Mouse (Mus musculus) Patski (cell line): ENCODE measurements around the gene Nol9. TPM values are rescaled to one million over a fixed set of nuclear protein-coding genes. Genes with fewer than 3 reads are reported as not detected.

Experiments
- ATAC-seq: fragments of 100-300 bp; one replicate; pipeline ENCODE4 v1.8.0; 2021
- CTCF ChIA-PET: fragments of 350-600 bp; sonication (Branson Sonifier 250); formaldehyde crosslinking; loops from one replicate; lab custom pipeline; 2022; ENCODE audit warnings: inconsistent platforms; lab: Charles Lee
- POLR2A ChIA-PET: fragments of 350-600 bp; sonication (Branson Sonifier 250); formaldehyde crosslinking; loops from one replicate; lab custom pipeline; 2022; ENCODE audit warnings: antibody characterized with exemption, inconsistent platforms; lab: Charles Lee
- DNase-seq: peaks from one replicate; pipeline ENCODE4 v3.0.0-alpha.2; 2011; ENCODE audit warnings: low read depth, low spot score
- H3K27me3 ChIP-seq: fragments of 371-371 bp; one replicate; pipeline ENCODE4 v1.5.1; 2021
- CTCF ChIP-seq: fragments of 100-300 bp; IDR thresholded peaks from one replicate; pipeline ENCODE4 v1.5.1; 2021
- in situ Hi-C: fragments of 300-500 bp; cut with MboI; formaldehyde crosslinking; loops from 3 replicates; pipeline ENCODE4 v1.11.1; 2018; ENCODE audit warnings: low pct_unique_long_range_greater_than_20kb, mixed read lengths
- polyA plus RNA-seq: library from polyadenylated mRNA; unstranded; gene quantifications from one replicate; pipeline ENCODE4 v1.2.3, GENCODE M21; 2021

The Nol9 gene
- polyA plus RNA-seq, 1 experiment from 2014 or later: 19.4 TPM

DNA sequence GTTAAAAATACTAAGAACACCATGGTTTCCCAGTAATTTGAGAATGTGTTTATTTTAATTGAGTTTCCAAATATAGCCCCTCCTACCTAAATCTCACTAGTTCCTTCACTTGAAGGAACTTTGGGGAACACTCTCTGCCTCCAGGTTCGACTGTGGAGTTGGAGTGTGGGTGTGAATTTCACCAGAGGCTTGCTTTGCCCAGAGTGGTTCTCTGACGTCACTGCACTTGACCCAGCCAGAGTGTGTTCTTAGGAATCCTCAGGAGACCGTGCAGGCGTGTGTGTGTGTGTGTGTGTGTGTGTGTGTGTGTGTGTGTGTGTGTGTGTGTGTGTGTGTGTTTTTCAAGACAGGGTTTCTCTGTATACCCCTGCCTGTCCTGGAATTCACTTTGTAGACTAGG lies 38.2 kb upstream of the Nol9 start:
- no peaks in the 10 kb centered on the region for H3K27me3 ChIP-seq
- DNase-seq: no peak
- CTCF ChIA-PET: no interaction called here
- in situ Hi-C loops: no loop called here
- ATAC-seq: no peak
- TF ChIP-seq CTCF: no peak
- POLR2A ChIA-PET: no interaction called here

- H3K27me3 ChIP-seq: no peaks in the 10 kb centered on the region
- no peak for TF ChIP-seq CTCF
- ATAC-seq: no peak
- ChIA-PET POLR2A (no interaction called here), CTCF (no interaction called here)
- in situ Hi-C loops: no loop called here
- DNase-seq: no peak
Observed at GRCm38 (mm10) chr4:152001335-152001734, 37.8 kb upstream of the Nol9 start.

DNA sequence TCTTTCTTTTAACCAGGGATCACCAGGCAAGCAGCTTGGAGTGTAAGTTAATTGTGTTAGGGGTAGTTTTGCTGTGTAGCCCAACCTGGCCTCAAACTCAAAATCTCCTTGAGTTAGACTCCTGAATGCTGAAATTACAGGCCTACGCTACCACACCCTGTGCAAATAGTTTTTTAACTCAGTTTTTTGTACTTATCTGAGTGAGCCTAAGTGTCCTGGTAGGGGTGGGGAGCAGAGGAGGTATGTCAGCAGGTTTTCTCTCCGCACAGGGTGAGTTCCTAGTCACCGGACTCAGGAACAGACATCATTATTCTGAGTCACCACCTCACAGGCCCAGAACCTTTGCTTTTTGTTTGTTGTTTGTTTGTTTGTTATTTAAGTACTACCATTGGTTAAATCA lies 37.1 kb upstream of the Nol9 start:
- no peaks in the 10 kb centered on the region for H3K27me3 ChIP-seq
- ATAC-seq: no peak
- DNase-seq: no peak
- TF ChIP-seq CTCF: no peak
- in situ Hi-C loops: no loop called here
- CTCF ChIA-PET: no interaction called here
- POLR2A ChIA-PET: no interaction called here

DNA sequence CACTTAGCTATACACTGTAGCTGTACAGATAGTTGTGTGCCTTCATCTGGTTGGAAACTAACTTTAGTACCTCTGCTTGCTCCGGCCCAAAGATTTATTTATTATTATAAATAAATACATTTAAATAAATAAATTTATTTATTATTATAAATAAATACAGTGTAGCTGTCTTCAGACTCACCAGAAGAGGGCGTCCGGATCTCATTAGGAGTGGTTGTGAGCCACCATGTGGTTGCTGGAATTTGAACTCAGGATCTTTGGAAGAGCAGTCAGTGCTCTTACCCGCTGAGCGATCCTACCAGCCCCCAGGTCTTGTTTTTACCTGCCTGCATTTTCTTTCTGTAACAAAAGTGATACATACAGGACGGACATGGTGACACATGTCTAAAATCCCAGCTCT lies 33.0 kb upstream of the Nol9 start:
- TF ChIP-seq CTCF: no peak
- ChIA-PET POLR2A (no interaction called here), CTCF (interaction anchor here (0.6 to 2.5 kb wide), 3 partner anchors 26 to 52 kb away, joined by 3 to 12 read pairs (median 4); no protein-coding TSS in a partner anchor)
- no peaks in the 10 kb centered on the region for H3K27me3 ChIP-seq
- in situ Hi-C loops: no loop called here
- no peak for DNase-seq
- ATAC-seq: no peak

DNA sequence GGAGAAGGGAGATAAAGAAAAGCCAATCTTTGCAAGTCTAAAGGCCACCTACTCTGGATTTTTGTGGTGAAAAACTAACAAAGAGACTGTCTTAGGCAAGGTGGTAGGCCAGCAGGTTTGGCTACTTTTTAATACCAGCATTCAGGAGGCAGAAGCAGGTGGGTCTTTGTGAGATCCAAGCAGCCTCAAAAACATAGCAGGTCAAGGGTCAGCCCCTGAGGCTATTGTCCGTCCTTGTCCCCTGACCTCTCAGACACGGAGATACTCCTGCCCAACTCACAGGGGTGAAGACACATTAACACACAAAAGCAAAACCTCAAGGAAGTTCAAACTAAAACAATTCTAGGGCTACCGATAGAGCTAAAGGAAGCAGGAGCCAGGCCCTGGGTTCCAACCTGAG lies 32.3 kb upstream of the Nol9 start:
- H3K27me3 ChIP-seq: no peaks in the 10 kb centered on the region
- in situ Hi-C loops: no loop called here
- ATAC-seq: no peak
- TF ChIP-seq CTCF: no peak
- DNase-seq: no peak
- ChIA-PET POLR2A (interaction anchor here (1.2 to 1.3 kb wide), 2 partner anchors 10 to 13 kb away, joined by 3 to 4 read pairs; no protein-coding TSS in a partner anchor), CTCF (interaction anchor here (1.0 to 2.5 kb wide), 4 partner anchors 22 to 31 kb away, joined by 3 to 12 read pairs (median 4); no protein-coding TSS in a partner anchor)

- DNase-seq (no peak), ATAC-seq (peak; percentile 51)
- POLR2A ChIA-PET: interaction anchor here (0.7 to 2.1 kb wide), 6 partner anchors 11 to 92 kb away, joined by 3 to 6 read pairs (median 4); no protein-coding TSS in a partner anchor
Observed at GRCm38 (mm10) chr4:152007481-152008147, 31.5 kb upstream of the Nol9 start.

GRCm38 (mm10) chr4:152008148-152008500 lies 31.0 kb upstream of the Nol9 start:
- TF ChIP-seq CTCF: no peak
- in situ Hi-C loops: no loop called here
- CTCF ChIA-PET: interaction anchor here (1.0 to 2.5 kb wide), 3 partner anchors 19 to 28 kb away, joined by 3 to 12 read pairs (median 3); partner anchors contain the start of gene Thap3
- DNase-seq (no peak), ATAC-seq (no peak)
- POLR2A ChIA-PET: interaction anchor here (1.2 to 2.1 kb wide), 4 partner anchors 14 to 27 kb away, joined by 3 to 7 read pairs (median 5); no protein-coding TSS in a partner anchor
- H3K27me3 ChIP-seq: no peaks in the 10 kb centered on the region

More at GRCm38 (mm10) chr4:152007481-152008147, 31.5 kb upstream of the Nol9 start:
- TF ChIP-seq CTCF: no peak
- CTCF ChIA-PET: interaction anchor here (1.0 to 2.5 kb wide), 4 partner anchors 19 to 27 kb away, joined by 3 to 12 read pairs (median 3); partner anchors contain the start of gene Thap3
- H3K27me3 ChIP-seq: no peaks in the 10 kb centered on the region
- in situ Hi-C loops: no loop called here

DNA sequence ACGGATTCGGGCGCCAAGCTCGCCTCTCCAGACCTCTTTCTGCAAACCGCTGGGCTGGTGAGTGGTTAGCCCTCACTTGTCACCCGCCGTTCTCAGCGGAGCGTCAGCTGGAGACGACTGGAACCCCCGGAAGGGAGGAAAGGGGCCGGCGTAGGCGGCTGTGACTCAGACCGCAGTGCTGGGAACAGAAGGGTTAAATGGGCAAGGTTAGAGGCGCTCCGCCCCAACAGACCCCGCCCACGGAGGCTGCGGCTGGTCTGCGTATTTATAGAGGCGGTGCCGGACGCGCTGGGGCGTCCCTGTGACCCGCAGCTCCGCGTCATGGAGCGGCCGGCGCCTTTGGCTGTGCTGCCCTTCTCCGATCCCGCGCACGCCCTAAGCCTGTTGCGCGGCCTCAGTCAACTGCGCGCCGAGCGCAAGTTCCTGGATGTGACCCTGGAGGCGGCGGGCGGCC lies 30.5 kb upstream of the Nol9 start, which contains the start of gene Klhl21:
Gene Klhl21, plus strand, starts transcription at position 182 of the 454 bp plus-strand sequence.
- TF ChIP-seq CTCF: no peak
- POLR2A ChIA-PET: interaction anchor here (1.2 to 2.1 kb wide), 7 partner anchors 12 to 28 kb away, joined by 3 to 8 read pairs (median 5); partner anchors contain the start of gene Phf13
- no peaks in the 10 kb centered on the region for H3K27me3 ChIP-seq
- ATAC-seq (peak; percentile 55), DNase-seq (no peak)
- in situ Hi-C loops: no loop called here
- CTCF ChIA-PET: interaction anchor here (1.0 to 2.5 kb wide), 3 partner anchors 20 to 28 kb away, joined by 3 to 12 read pairs (median 3); partner anchors contain the start of gene Thap3

DNA sequence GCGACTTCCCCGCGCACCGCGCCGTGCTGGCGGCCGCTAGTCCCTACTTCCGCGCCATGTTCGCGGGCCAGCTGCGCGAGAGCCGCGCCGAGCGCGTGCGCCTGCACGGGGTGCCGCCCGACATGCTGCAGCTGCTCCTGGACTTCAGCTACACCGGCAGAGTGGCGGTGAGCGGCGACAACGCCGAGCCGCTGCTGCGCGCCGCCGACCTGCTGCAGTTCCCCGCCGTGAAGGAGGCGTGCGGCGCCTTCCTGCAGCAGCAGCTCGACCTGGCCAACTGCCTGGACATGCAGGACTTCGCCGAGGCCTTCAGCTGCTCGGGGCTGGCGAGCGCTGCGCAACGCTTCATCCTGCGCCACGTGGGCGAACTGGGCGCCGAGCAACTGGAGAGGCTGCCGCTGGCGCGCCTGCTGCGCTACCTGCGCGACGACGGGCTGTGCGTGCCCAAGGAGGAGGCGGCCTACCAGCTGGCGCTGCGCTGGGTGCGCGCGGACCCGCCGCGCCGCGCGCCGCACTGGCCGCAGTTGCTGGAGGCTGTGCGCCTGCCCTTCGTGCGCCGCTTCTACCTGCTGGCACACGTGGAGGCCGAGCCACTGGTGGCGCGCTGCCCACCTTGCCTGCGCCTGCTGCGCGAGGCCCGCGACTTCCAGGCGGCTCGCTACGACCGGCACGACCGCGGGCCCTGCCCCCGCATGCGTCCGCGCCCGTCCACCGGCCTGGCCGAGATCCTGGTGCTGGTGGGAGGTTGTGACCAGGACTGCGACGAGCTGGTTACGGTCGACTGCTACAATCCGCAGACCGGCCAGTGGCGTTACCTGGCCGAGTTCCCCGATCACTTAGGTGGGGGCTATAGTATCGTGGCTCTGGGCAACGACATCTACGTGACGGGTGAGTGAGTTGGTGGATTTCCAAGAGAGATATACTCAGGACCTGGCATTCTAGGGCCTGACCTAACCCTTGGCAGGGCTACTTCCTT lies 29.8 kb upstream of the Nol9 start:
- H3K27me3 ChIP-seq: no peaks in the 10 kb centered on the region
- peak; percentile 4 for ATAC-seq
- in situ Hi-C loops: no loop called here
- TF ChIP-seq CTCF: no peak
- DNase-seq: no peak
- ChIA-PET POLR2A (interaction anchor here (1.0 to 2.1 kb wide), 7 partner anchors 11 to 20 kb away, joined by 3 to 8 read pairs (median 5); partner anchors contain the start of gene Phf13), CTCF (interaction anchor here (1.0 to 1.3 kb wide), 4 partner anchors 11 to 34 kb away, joined by 3 to 4 read pairs (median 3); partner anchors contain the start of gene Thap3)
